Comparison of ENCODE assay signal across 7 mouse cellular contexts in genomic region chr17:35697759-35698500, GRCm38 (mm10). TPM values are rescaled to one million over a fixed set of nuclear protein-coding genes. Genes with fewer than 3 reads are reported as not detected.
DNase-seq lines count a peak whose midpoint lies in the region; ATAC-seq and TF ChIP-seq lines count a peak whose summit lies in the region.

No protein-coding gene starts in this region.

- no peak for TF ChIP-seq EP300 in MEL (IDR thresholded peaks at IDR 0.05; ENCODE audit: low read depth in 1 of 2, low read length in 2 of 2)

- no peak overlapping the region for H3K27ac ChIP-seq in MEL (ENCODE audit: control insufficient read depth, low read depth, low read length)
- H3K27ac ChIP-seq in heart, embryonic 16.5 days (ENCODE audit: low read length), result peak overlapping the region; percentile 75
- H3K27ac ChIP-seq in midbrain, postnatal 0 days (ENCODE audit: low read depth, low read length), result peak overlapping the region; percentile 91

- H3K36me3 ChIP-seq in E14TG2a.4 (ENCODE audit: insufficient read depth, low read length), result peaks cover 8% of the 10 kb centered on the region
- peaks cover 0 to 2% of the 10 kb centered on the region in 2 experiments; a peak in 1 of 4 replicates for H3K36me3 ChIP-seq in MEL (ENCODE audit: control insufficient read depth in 1 of 2, insufficient read depth in 2 of 2, low read length in 2 of 2)
- H3K36me3 ChIP-seq in heart, embryonic 16.5 days (ENCODE audit: control insufficient read depth, insufficient read depth), result peaks cover 19% of the 10 kb centered on the region
- peaks cover 8% of the 10 kb centered on the region for H3K36me3 ChIP-seq in midbrain, postnatal 0 days (ENCODE audit: insufficient read depth, low read length)

- DNase-seq in MEL (ENCODE audit: low read depth, low spot score), result peak; percentile 22
- peak; percentile 62 for DNase-seq in embryo, embryonic 10 days (ENCODE audit: low spot score)
- peak; percentile 57 to 65 for DNase-seq in layer of hippocampus, postnatal 10 days (ENCODE audit: low spot score in 2 of 2)
- DNase-seq in midbrain, postnatal 0 days (ENCODE audit: low spot score), result peak; percentile 80
- no peak for DNase-seq in urinary bladder, postnatal 25 days (ENCODE audit: low spot score)

- H3K4me3 ChIP-seq in E14TG2a.4 (replicated peaks; ENCODE audit: low read length) (peak overlapping the region; percentile 76), MEL (ENCODE audit: control insufficient read depth in 1 of 2, insufficient read depth in 1 of 2, low read depth in 2 of 2, low read length in 2 of 2) (no peak overlapping the region)
- H3K4me3 ChIP-seq in heart, embryonic 16.5 days (ENCODE audit: low read length), result peak overlapping the region; percentile 34
- peak overlapping the region; percentile 37 for H3K4me3 ChIP-seq in midbrain, postnatal 0 days (ENCODE audit: low read depth, low read length)

- no peaks in the 10 kb centered on the region for H3K79me2 ChIP-seq in MEL (ENCODE audit: control insufficient read depth, insufficient read depth, low read length, poor library complexity)

- peak overlapping the region; percentile 66 for H3K4me2 ChIP-seq in heart, embryonic 16.5 days (ENCODE audit: low read depth, low read length)
- H3K4me2 ChIP-seq in midbrain, postnatal 0 days (ENCODE audit: low read depth, low read length, poor library complexity, severe bottlenecking), result peak overlapping the region; percentile 80

- peaks cover 83% of the 10 kb centered on the region for H3K4me1 ChIP-seq in E14TG2a.4 (replicated peaks; ENCODE audit: low read depth, low read length)
- H3K4me1 ChIP-seq in MEL (ENCODE audit: control insufficient read depth in 1 of 2, insufficient read depth in 2 of 2, low read length in 2 of 2), result peaks cover 0 to 5% of the 10 kb centered on the region in 2 experiments; a peak in 2 of 4 replicates
- H3K4me1 ChIP-seq in heart, embryonic 16.5 days (ENCODE audit: control insufficient read depth, insufficient read depth, low read length), result peaks cover 37% of the 10 kb centered on the region
- peaks cover 23% of the 10 kb centered on the region; the same call in 1 of the 2 replicates for H3K4me1 ChIP-seq in midbrain, postnatal 0 days (ENCODE audit: insufficient read depth, low read length)

- TF ChIP-seq POLR2A in MEL (IDR thresholded peaks at IDR 0.05; ENCODE audit: control insufficient read depth in 1 of 2, insufficient read depth in 1 of 2, low read depth in 1 of 2, low read length in 2 of 2, poor library complexity in 1 of 2), result no peak

- 5% methylated on average over 16 of the region's 16 CpGs for WGBS in heart, embryonic 16.5 days
- WGBS in midbrain, postnatal 0 days, result 3% methylated on average over 15 of the region's 16 CpGs

- H3K9ac ChIP-seq in MEL (ENCODE audit: control insufficient read depth, low read depth, low read length, poor library complexity, severe bottlenecking), result no peak overlapping the region
- H3K9ac ChIP-seq in heart, embryonic 16.5 days (ENCODE audit: low read length), result peak overlapping the region; percentile 56
- H3K9ac ChIP-seq in midbrain, postnatal 0 days (replicated peaks; ENCODE audit: low read length, poor library complexity, severe bottlenecking), result peak overlapping the region; percentile 74

- TF ChIP-seq CTCF in E14TG2a.4 (conservative IDR thresholded peaks at IDR 0.05; ENCODE audit: low read length), result no peak
- no peak for TF ChIP-seq CTCF in MEL (IDR thresholded peaks at IDR 0.05 in 2 of 3, conservative IDR thresholded peaks at IDR 0.05 in 1 of 3; ENCODE audit: control insufficient read depth in 1 of 3, insufficient read depth in 1 of 3, low read depth in 2 of 3, low read length in 3 of 3, poor library complexity in 1 of 3, severe bottlenecking in 1 of 3)
- TF ChIP-seq CTCF in midbrain, postnatal 0 days (IDR thresholded peaks at IDR 0.05), result no peak

- peaks cover 34% of the 10 kb centered on the region for H3K27me3 ChIP-seq in E14TG2a.4 (ENCODE audit: insufficient read depth, low read length)
- no peaks in the 10 kb centered on the region for H3K27me3 ChIP-seq in MEL (ENCODE audit: control insufficient read depth in 1 of 2, insufficient read depth in 2 of 2, low read length in 2 of 2)
- no peaks in the 10 kb centered on the region for H3K27me3 ChIP-seq in heart, embryonic 16.5 days (ENCODE audit: control insufficient read depth, insufficient read depth, low read length)
- H3K27me3 ChIP-seq in midbrain, postnatal 0 days (ENCODE audit: insufficient read depth, low read length), result no peaks in the 10 kb centered on the region

- H3K9me3 ChIP-seq in E14TG2a.4 (ENCODE audit: low read length) (no peaks in the 10 kb centered on the region), MEL (replicated peaks; ENCODE audit: insufficient read depth, low read length) (no peaks in the 10 kb centered on the region)
- H3K9me3 ChIP-seq in heart, embryonic 16.5 days (replicated peaks; ENCODE audit: control insufficient read depth, low read length), result peaks cover 5% of the 10 kb centered on the region
- no peaks in the 10 kb centered on the region for H3K9me3 ChIP-seq in midbrain, postnatal 0 days (ENCODE audit: low read length)

- TF ChIP-seq RAD21 in MEL (IDR thresholded peaks at IDR 0.05; ENCODE audit: low read depth, low read length), result no peak

- peak; percentile 20; the same call in 1 of the 2 replicates for ATAC-seq in heart, embryonic 16.5 days (replicated peaks; ENCODE audit: extremely low read depth, insufficient read depth, low FRiP score)
- ATAC-seq in midbrain, postnatal 0 days (ENCODE audit: low FRiP score), result peak; percentile 83

TF ChIP-seq in MEL, 35 proteins besides CTCF, POLR2A, EP300 and RAD21:
- no peak for TF ChIP-seq TAL1 (IDR thresholded peaks at IDR 0.05; ENCODE audit: low read length)
- TF ChIP-seq ZC3H11A (IDR thresholded peaks at IDR 0.05; ENCODE audit: low read depth, low read length), result no peak
- no peak for TF ChIP-seq ZKSCAN1 (IDR thresholded peaks at IDR 0.05; ENCODE audit: low read depth, low read length)
- TF ChIP-seq KAT2A (conservative IDR thresholded peaks at IDR 0.05; ENCODE audit: low read depth, low read length), result no peak

RNA-seq across cellular contexts. Expression of gene Ddr1, which starts 6.5 kb away (rescaled TPM):
- total RNA-seq in MEL (2012; rRNA removed), result 2.6 TPM in 2 replicates
- 1 to 10 TPM in 1 of 2 experiments, not detected in 1; 7.9 TPM for polyA plus RNA-seq in MEL (2012; ENCODE audit: insufficient read depth in 1 of 2, insufficient read length in 2 of 2, low read depth in 1 of 2, low replicate concordance in 2 of 2, missing spikeins in 1 of 2)
- polyA plus RNA-seq in heart, embryonic 16.5 days (2015; fragmentation: Nextera tagmentation; extraction: Ambion mirVana), result 110 and 129 TPM in 2 replicates
- 10 to 100 TPM; 49.8 to 50.5 TPM for total RNA-seq in layer of hippocampus, postnatal 10 days (2021)
- total RNA-seq in midbrain, postnatal 0 days (2014; rRNA removed), result 82.8 and 100 TPM in 2 replicates
- polyA plus RNA-seq in midbrain, postnatal 0 days (2015; fragmentation: Nextera tagmentation; extraction: Ambion mirVana), result 48.5 and 49.3 TPM in 2 replicates

RNA-seq across cellular contexts. Expression of gene Gtf2h4, which starts 24.4 kb away (rescaled TPM):
- 68.1 and 76.3 TPM in 2 replicates for total RNA-seq in MEL (2012; rRNA removed)
- 10 to 100 TPM in 1 of 2 experiments, not detected in 1; 97.6 TPM for polyA plus RNA-seq in MEL (2012; ENCODE audit: insufficient read depth in 1 of 2, insufficient read length in 2 of 2, low read depth in 1 of 2, low replicate concordance in 2 of 2, missing spikeins in 1 of 2)
- 29.6 and 30.8 TPM in 2 replicates for polyA plus RNA-seq in heart, embryonic 16.5 days (2015; fragmentation: Nextera tagmentation; extraction: Ambion mirVana)
- 10 to 100 TPM; 23.3 to 24.4 TPM for total RNA-seq in layer of hippocampus, postnatal 10 days (2021)
- total RNA-seq in midbrain, postnatal 0 days (2014; rRNA removed), result 20.6 and 27.7 TPM in 2 replicates
- polyA plus RNA-seq in midbrain, postnatal 0 days (2015; fragmentation: Nextera tagmentation; extraction: Ambion mirVana), result 17.8 and 18.4 TPM in 2 replicates

RNA-seq across cellular contexts. Expression of gene Vars2, which starts 30.5 kb away (rescaled TPM):
- total RNA-seq in MEL (2012; rRNA removed), result 21.8 and 24.0 TPM in 2 replicates
- 10 to 100 TPM in 1 of 2 experiments, not detected in 1; 34.0 TPM for polyA plus RNA-seq in MEL (2012; ENCODE audit: insufficient read depth in 1 of 2, insufficient read length in 2 of 2, low read depth in 1 of 2, low replicate concordance in 2 of 2, missing spikeins in 1 of 2)
- polyA plus RNA-seq in heart, embryonic 16.5 days (2015; fragmentation: Nextera tagmentation; extraction: Ambion mirVana), result 12.8 and 17.1 TPM in 2 replicates
- total RNA-seq in layer of hippocampus, postnatal 10 days (2021), result 10 to 100 TPM; 42.6 to 44.1 TPM
- total RNA-seq in midbrain, postnatal 0 days (2014; rRNA removed), result 43.0 and 49.2 TPM in 2 replicates
- polyA plus RNA-seq in midbrain, postnatal 0 days (2015; fragmentation: Nextera tagmentation; extraction: Ambion mirVana), result 13.8 and 15.9 TPM in 2 replicates

RNA-seq across cellular contexts. Expression of gene Mucl3, which starts 54.4 kb away (rescaled TPM):
- 0.04 and 0.13 TPM in 2 replicates for total RNA-seq in MEL (2012; rRNA removed)
- under 1 TPM in 1 of 2 experiments, not detected in 1; 0.11 TPM for polyA plus RNA-seq in MEL (2012; ENCODE audit: insufficient read depth in 1 of 2, insufficient read length in 2 of 2, low read depth in 1 of 2, low replicate concordance in 2 of 2, missing spikeins in 1 of 2)
- 0.29 and 0.42 TPM in 2 replicates for polyA plus RNA-seq in heart, embryonic 16.5 days (2015; fragmentation: Nextera tagmentation; extraction: Ambion mirVana)
- total RNA-seq in layer of hippocampus, postnatal 10 days (2021), result not detected
- 0.77 TPM in 1 of 2 replicates, not detected in the other for total RNA-seq in midbrain, postnatal 0 days (2014; rRNA removed)
- polyA plus RNA-seq in midbrain, postnatal 0 days (2015; fragmentation: Nextera tagmentation; extraction: Ambion mirVana), result not detected in 2 replicates

Comparison
In these comparisons a context has a peak if more than half of its experiments do, and no peak if none do; other contexts are left out.
1. H3K4me3 ChIP-seq: peak in E14TG2a.4 (single experiment), heart, embryonic 16.5 days (single experiment) and midbrain, postnatal 0 days (single experiment); none in MEL (0 of 2).
2. RNA of gene Ddr1, which starts 6.5 kb away (total RNA-seq): 82.8 to 100 TPM in midbrain, postnatal 0 days and 49.8 to 50.5 TPM in layer of hippocampus, postnatal 10 days; 2.6 TPM in MEL; every median in the first group is over 10 times any median in the second.